In the genomic region with DNA sequence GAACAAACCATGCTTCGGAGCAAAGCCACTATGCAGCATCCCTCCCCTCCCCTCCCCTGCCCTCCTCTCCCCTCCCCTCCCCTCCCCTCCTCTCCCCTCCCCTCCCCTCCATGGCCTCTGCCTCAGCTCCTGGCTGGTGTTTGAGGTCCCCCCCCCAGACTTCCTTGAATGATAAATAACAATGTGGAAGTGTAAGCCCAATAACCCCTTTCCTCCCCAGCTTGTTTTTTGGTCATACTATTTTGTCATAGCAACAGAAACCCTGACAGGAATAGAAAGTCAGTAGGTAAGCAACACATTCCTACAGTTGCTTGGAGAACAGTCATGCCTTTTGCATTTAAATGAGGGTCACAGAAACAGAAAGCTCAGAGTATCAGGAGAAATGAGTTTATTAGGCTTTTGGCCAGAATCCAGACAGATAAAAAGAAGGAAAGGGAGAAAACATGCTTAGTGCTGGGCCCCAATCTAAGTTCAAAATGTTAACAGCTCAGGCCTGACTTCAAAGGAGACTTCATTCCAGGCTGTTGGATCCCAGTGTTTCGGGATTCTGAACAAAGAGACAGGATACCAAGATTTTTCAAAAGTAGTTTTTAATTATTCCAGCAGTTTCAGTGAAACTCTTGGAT, we compare ENCODE assay signal across 14 mouse cellular contexts. TPM values are rescaled to one million over a fixed set of nuclear protein-coding genes. Genes with fewer than 3 reads are reported as not detected.
DNase-seq lines count a peak whose midpoint lies in the region; ATAC-seq lines count a peak whose summit lies in the region.
"Had no signal": no experiment of that assay in that cellular context is flagged by ENCODE, and none has a peak within 500 bp of the region (broad histone marks: within the 10 kb centered on the region; RNA-seq: fewer than 3 reads in every experiment).

No protein-coding gene starts in this region.

- no peak overlapping the region for H3K4me3 ChIP-seq in heart, embryonic 12.5 days
- no peak overlapping the region for H3K4me3 ChIP-seq in kidney, embryonic 16.5 days (ENCODE audit: low read length)
- H3K4me3 ChIP-seq in liver, embryonic 13.5 days (replicated peaks) = no peak overlapping the region

- H3K27me3 ChIP-seq in heart, embryonic 12.5 days (replicated peaks) = no peaks in the 10 kb centered on the region
- no peaks in the 10 kb centered on the region for H3K27me3 ChIP-seq in kidney, embryonic 16.5 days (ENCODE audit: insufficient read depth, low read length)
- peaks cover 5% of the 10 kb centered on the region; the same call in 1 of the 2 replicates for H3K27me3 ChIP-seq in liver, embryonic 13.5 days
- H3K27me3 ChIP-seq: Patski had no signal

- no peak for ATAC-seq in heart, embryonic 12.5 days (ENCODE audit: insufficient number of reproducible peaks, low FRiP score)
- ATAC-seq in kidney, embryonic 16.5 days (ENCODE audit: low FRiP score, low TSS enrichment) = no peak
- ATAC-seq in liver, embryonic 13.5 days (ENCODE audit: low read depth) = no peak
- ATAC-seq: Patski had no signal

- intact Hi-C loops in heart, postnatal 10 days (cut with DNase I) = loop anchor here (10.0 kb wide), 1 partner anchor 789 kb away; no protein-coding TSS in a partner anchor

- peaks cover 40% of the 10 kb centered on the region for H3K4me1 ChIP-seq in heart, embryonic 12.5 days (replicated peaks)
- peaks cover 13% of the 10 kb centered on the region for H3K4me1 ChIP-seq in kidney, embryonic 16.5 days (ENCODE audit: insufficient read depth, low read length)
- peaks cover 62% of the 10 kb centered on the region for H3K4me1 ChIP-seq in liver, embryonic 13.5 days (replicated peaks)

- H3K36me3 ChIP-seq in heart, embryonic 12.5 days = 0 out of 2 replicates have a peak, but pooled peaks cover 1% of the 10 kb centered on the region
- no peaks in the 10 kb centered on the region for H3K36me3 ChIP-seq in kidney, embryonic 16.5 days (ENCODE audit: insufficient read depth, low read length)
- H3K36me3 ChIP-seq in liver, embryonic 13.5 days = peaks cover 12% of the 10 kb centered on the region

- WGBS in heart, embryonic 12.5 days = 51% methylated on average over 2 of the region's 2 CpGs
- 47% methylated on average over 2 of the region's 2 CpGs for WGBS in kidney, embryonic 16.5 days
- 36% methylated on average over 2 of the region's 2 CpGs for WGBS in liver, embryonic 13.5 days (ENCODE audit: insufficient replicate concordance)

- DNase-seq in heart, postnatal 10 days = no peak
- DNase-seq in kidney, adult 11 months = no peak
- peak; percentile 43 for DNase-seq in Muller cell, postnatal 12 days (ENCODE audit: inconsistent ontology term)
- no peak for DNase-seq in liver, embryonic 13.5 days
- no peak for DNase-seq in adrenal gland, postnatal 4 days (ENCODE audit: low spot score in 2 of 2)
- no peak for DNase-seq in frontal cortex, postnatal 36 days (ENCODE audit: low spot score in 2 of 2)
- DNase-seq: adrenal gland, adult 8-10 months; cerebellum, adult 2 months; lung, postnatal 4 days; right cerebral cortex, postnatal 4 days; thymus, postnatal 4 days had no signal

- no peak overlapping the region for H3K9ac ChIP-seq in heart, embryonic 12.5 days
- H3K9ac ChIP-seq in kidney, embryonic 16.5 days (replicated peaks; ENCODE audit: low read length) = no peak overlapping the region
- H3K9ac ChIP-seq in liver, embryonic 13.5 days = peak overlapping the region; percentile 44

- H3K4me2 ChIP-seq in heart, embryonic 12.5 days = no peak overlapping the region
- H3K4me2 ChIP-seq in kidney, embryonic 16.5 days (replicated peaks; ENCODE audit: low read depth, low read length) = no peak overlapping the region
- H3K4me2 ChIP-seq in liver, embryonic 13.5 days = no peak overlapping the region

- no peaks in the 10 kb centered on the region for H3K9me3 ChIP-seq in heart, embryonic 12.5 days (replicated peaks)
- no peaks in the 10 kb centered on the region for H3K9me3 ChIP-seq in kidney, embryonic 16.5 days (ENCODE audit: low read length)
- H3K9me3 ChIP-seq in liver, embryonic 13.5 days (replicated peaks) = no peaks in the 10 kb centered on the region

- H3K27ac ChIP-seq in heart, embryonic 12.5 days (ENCODE audit: poor library complexity, severe bottlenecking) = peak overlapping the region; percentile 100; the same call in 1 of the 2 replicates
- H3K27ac ChIP-seq in kidney, embryonic 16.5 days (ENCODE audit: low read length) = peak overlapping the region; percentile 19; the same call in 1 of the 2 replicates
- H3K27ac ChIP-seq in liver, embryonic 13.5 days = peak overlapping the region; percentile 100

RNA-seq across cellular contexts. Expression of gene Iba57, which starts 2.2 kb away (rescaled TPM):
- 7.3 and 7.8 TPM in 2 replicates for polyA plus RNA-seq in heart, embryonic 12.5 days (2016; fragmentation: Nextera tagmentation; extraction: Ambion mirVana)
- 10 to 100 TPM; 14.6 to 16.8 TPM for total RNA-seq in heart, postnatal 10 days (2021)
- 6.9 and 8.5 TPM in 2 replicates for polyA plus RNA-seq in kidney, embryonic 16.5 days (2015; fragmentation: Nextera tagmentation; extraction: Ambion mirVana)
- 12.6 and 13.9 TPM in 2 replicates for polyA plus RNA-seq in liver, embryonic 13.5 days (2015; fragmentation: Nextera tagmentation; extraction: Ambion mirVana)
- total RNA-seq in adrenal gland, postnatal 4 days (2021) = 10 to 100 TPM; 17.7 to 18.4 TPM

RNA-seq across cellular contexts. Expression of gene Gjc2, which starts 17.3 kb away (rescaled TPM):
- 0.13 and 0.31 TPM in 2 replicates for polyA plus RNA-seq in heart, embryonic 12.5 days (2016; fragmentation: Nextera tagmentation; extraction: Ambion mirVana)
- total RNA-seq in heart, postnatal 10 days (2021) = 1 to 10 TPM; 1.7 to 1.8 TPM
- 0.36 and 0.67 TPM in 2 replicates for polyA plus RNA-seq in kidney, embryonic 16.5 days (2015; fragmentation: Nextera tagmentation; extraction: Ambion mirVana)
- polyA plus RNA-seq in liver, embryonic 13.5 days (2015; fragmentation: Nextera tagmentation; extraction: Ambion mirVana) = 0.05 and 0.07 TPM in 2 replicates
- under 1 TPM; 0.59 to 0.62 TPM for total RNA-seq in adrenal gland, postnatal 4 days (2021)

RNA-seq across cellular contexts. Expression of gene Guk1, which starts 26.3 kb away (rescaled TPM):
- 101 TPM in 2 replicates for polyA plus RNA-seq in heart, embryonic 12.5 days (2016; fragmentation: Nextera tagmentation; extraction: Ambion mirVana)
- 10 to 100 TPM; 74.3 to 76.2 TPM for total RNA-seq in heart, postnatal 10 days (2021)
- 134 and 141 TPM in 2 replicates for polyA plus RNA-seq in kidney, embryonic 16.5 days (2015; fragmentation: Nextera tagmentation; extraction: Ambion mirVana)
- polyA plus RNA-seq in liver, embryonic 13.5 days (2015; fragmentation: Nextera tagmentation; extraction: Ambion mirVana) = 71.2 and 76.4 TPM in 2 replicates
- 10 to 100 TPM; 58.9 to 62.8 TPM for total RNA-seq in adrenal gland, postnatal 4 days (2021)

RNA-seq across cellular contexts. Expression of gene Obscn, which starts 29.5 kb away (rescaled TPM):
- 39.2 and 42.5 TPM in 2 replicates for polyA plus RNA-seq in heart, embryonic 12.5 days (2016; fragmentation: Nextera tagmentation; extraction: Ambion mirVana)
- 100 to 1,000 TPM; 427 to 465 TPM for total RNA-seq in heart, postnatal 10 days (2021)
- 0.50 and 0.51 TPM in 2 replicates for polyA plus RNA-seq in kidney, embryonic 16.5 days (2015; fragmentation: Nextera tagmentation; extraction: Ambion mirVana)
- polyA plus RNA-seq in liver, embryonic 13.5 days (2015; fragmentation: Nextera tagmentation; extraction: Ambion mirVana) = 0.23 and 0.35 TPM in 2 replicates
- 10 to 100 TPM in 1 of 2 experiments, 1 to 10 TPM in 1; 9.0 to 22.3 TPM for total RNA-seq in adrenal gland, postnatal 4 days (2021)

RNA-seq across cellular contexts. Expression of gene Mrpl55, which starts 36.6 kb away (rescaled TPM):
- 87.6 and 94.3 TPM in 2 replicates for polyA plus RNA-seq in heart, embryonic 12.5 days (2016; fragmentation: Nextera tagmentation; extraction: Ambion mirVana)
- 10 to 100 TPM; 86.9 to 88.0 TPM for total RNA-seq in heart, postnatal 10 days (2021)
- polyA plus RNA-seq in kidney, embryonic 16.5 days (2015; fragmentation: Nextera tagmentation; extraction: Ambion mirVana) = 103 and 104 TPM in 2 replicates
- polyA plus RNA-seq in liver, embryonic 13.5 days (2015; fragmentation: Nextera tagmentation; extraction: Ambion mirVana) = 69.6 and 75.8 TPM in 2 replicates
- total RNA-seq in adrenal gland, postnatal 4 days (2021) = 10 to 100 TPM; 52.0 to 57.9 TPM

Comparison
In these comparisons a context has a peak if more than half of its experiments do, and no peak if none do; other contexts are left out.
1. H3K27ac ChIP-seq: peak in every context shown above with its lines; median percentile 100 in heart, embryonic 12.5 days; 100 in liver, embryonic 13.5 days; 19 in kidney, embryonic 16.5 days.